Mouse (Mus musculus) MEL (cell line): ENCODE results near the gene Tma16. TPM values are rescaled to one million over a fixed set of nuclear protein-coding genes. Genes with fewer than 3 reads are reported as not detected.
A peak's percentile ranks its signal among the peaks of the same experiment; 100 is the strongest.

ENCODE experiments used
- DNase-seq: peaks from one replicate; pipeline ENCODE4 v3.0.0; 2011; ENCODE audit warnings: low read depth, low spot score
- H3K27ac ChIP-seq: 2 replicates; pipeline ENCODE4 v1.5.1; 2012; ENCODE audit warnings: low read depth, mild to moderate bottlenecking, control low read depth, low read length, moderate library complexity; ENCODE audit not compliant: control insufficient read depth
- H3K27me3 ChIP-seq, 2 experiments: fragments of 150-350 bp in 1 of 2; sonication (generic) in 1 of 2; 2 replicates each; pipeline ENCODE4 v1.6.1; 2012; ENCODE audit warnings: low read length in 2 of 2, mild to moderate bottlenecking in 2 of 2, improper control_type of control experiment in 1 of 2, moderate library complexity in 1 of 2; ENCODE audit not compliant: insufficient read depth in 2 of 2, control insufficient read depth in 1 of 2
- H3K36me3 ChIP-seq, 2 experiments: 2 replicates each; pipeline ENCODE4 v1.6.1; 2012 to 2014; ENCODE audit warnings: low read length in 2 of 2, improper control_type of control experiment in 1 of 2, inconsistent platforms in 1 of 2, mild to moderate bottlenecking in 1 of 2; ENCODE audit not compliant: insufficient read depth in 2 of 2, control insufficient read depth in 1 of 2
- H3K4me1 ChIP-seq, 2 experiments: fragments of 150-350 bp in 1 of 2; sonication (generic) in 1 of 2; 2 replicates each; pipeline ENCODE4 v1.6.1; 2012; ENCODE audit warnings: low read length in 2 of 2, improper control_type of control experiment in 1 of 2, mild to moderate bottlenecking in 1 of 2; ENCODE audit not compliant: insufficient read depth in 2 of 2, control insufficient read depth in 1 of 2
- H3K4me3 ChIP-seq, 2 experiments: fragments of 150-350 bp in 1 of 2; sonication (generic) in 1 of 2; 2 replicates each; pipeline ENCODE4 v1.5.1; 2012; ENCODE audit warnings: low read depth in 2 of 2, low read length in 2 of 2, mild to moderate bottlenecking in 2 of 2, moderate library complexity in 2 of 2, control low read depth in 1 of 2, improper control_type of control experiment in 1 of 2; ENCODE audit not compliant: control insufficient read depth in 1 of 2, insufficient read depth in 1 of 2
- H3K79me2 ChIP-seq: 2 replicates; pipeline ENCODE4 v1.6.1; 2012; ENCODE audit warnings: mild to moderate bottlenecking, low read length, moderate library complexity; ENCODE audit not compliant: control insufficient read depth, poor library complexity, insufficient read depth
- H3K9ac ChIP-seq: 2 replicates; pipeline ENCODE4 v1.6.1; 2012; ENCODE audit warnings: low read depth, mild to moderate bottlenecking, control low read depth, low read length, moderate library complexity; ENCODE audit not compliant: control insufficient read depth, poor library complexity, severe bottlenecking
- H3K9me3 ChIP-seq: fragments of 150-350 bp; sonication (generic); replicated peaks from 2 replicates; pipeline ENCODE4 v1.6.1; 2012; ENCODE audit warnings: mild to moderate bottlenecking, low read length, improper control_type of control experiment, moderate library complexity; ENCODE audit not compliant: insufficient read depth
- CHD1 ChIP-seq: IDR thresholded peaks from 2 replicates; pipeline ENCODE4 v1.6.1; 2012; ENCODE audit warnings: low read depth, mild to moderate bottlenecking, inconsistent platforms, low read length, improper control_type of control experiment
- CHD2 ChIP-seq: IDR thresholded peaks from 2 replicates; pipeline ENCODE4 v1.6.1; 2011; ENCODE audit warnings: low read length, improper control_type of control experiment
- CTCF ChIP-seq, 3 experiments: IDR thresholded peaks in 2 of 3; conservative IDR thresholded peaks in 1 of 3; 2 replicates each; pipeline ENCODE4 v1.5.1; 2011 to 2012; ENCODE audit warnings: low read length in 3 of 3, low read depth in 2 of 3, mild to moderate bottlenecking in 2 of 3, improper control_type of control experiment in 1 of 3, inconsistent platforms in 1 of 3, mixed read lengths in 1 of 3, moderate library complexity in 1 of 3; ENCODE audit not compliant: control insufficient read depth in 1 of 3, insufficient read depth in 1 of 3, poor library complexity in 1 of 3, severe bottlenecking in 1 of 3
- E2F4 ChIP-seq: IDR thresholded peaks from 2 replicates; pipeline ENCODE4 v1.6.1; 2011; ENCODE audit warnings: low read depth, low read length, improper control_type of control experiment, borderline replicate concordance
- ETS1 ChIP-seq: IDR thresholded peaks from 2 replicates; pipeline ENCODE4 v1.6.1; 2012; ENCODE audit warnings: low read depth, mild to moderate bottlenecking, inconsistent platforms, low read length, improper control_type of control experiment, moderate library complexity
- GABPA ChIP-seq: IDR thresholded peaks from 2 replicates; pipeline ENCODE4 v1.6.1; 2012; ENCODE audit warnings: low read depth, mild to moderate bottlenecking, inconsistent platforms, low read length, improper control_type of control experiment, moderate library complexity
- HCFC1 ChIP-seq: IDR thresholded peaks from 2 replicates; pipeline ENCODE4 v1.6.1; 2012; ENCODE audit warnings: low read depth, mild to moderate bottlenecking, inconsistent platforms, low read length, improper control_type of control experiment, moderate library complexity
- MAFK ChIP-seq: IDR thresholded peaks from 2 replicates; pipeline ENCODE4 v1.6.1; 2011; ENCODE audit warnings: low read depth, mild to moderate bottlenecking, low read length, improper control_type of control experiment, borderline replicate concordance
- MAX ChIP-seq: IDR thresholded peaks from 2 replicates; pipeline ENCODE4 v1.6.1; 2011; ENCODE audit warnings: low read length, improper control_type of control experiment
- MAZ ChIP-seq: IDR thresholded peaks from 2 replicates; pipeline ENCODE4 v1.6.1; 2012; ENCODE audit warnings: low read depth, mild to moderate bottlenecking, inconsistent platforms, low read length, improper control_type of control experiment
- MXI1 ChIP-seq: IDR thresholded peaks from 2 replicates; pipeline ENCODE4 v1.6.1; 2011; ENCODE audit warnings: mild to moderate bottlenecking, low read depth, low read length, improper control_type of control experiment
- MYB ChIP-seq: IDR thresholded peaks from 2 replicates; pipeline ENCODE4 v1.6.1; 2011; ENCODE audit warnings: mild to moderate bottlenecking, low read depth, low read length, improper control_type of control experiment
- POLR2AphosphoS5 ChIP-seq: IDR thresholded peaks from 2 replicates; pipeline ENCODE4 v1.6.1; 2012; ENCODE audit warnings: low read depth, borderline replicate concordance, mild to moderate bottlenecking, inconsistent platforms, low read length, moderate library complexity, mixed read lengths
- RAD21 ChIP-seq: IDR thresholded peaks from 2 replicates; pipeline ENCODE4 v1.6.1; 2011; ENCODE audit warnings: mild to moderate bottlenecking, low read depth, low read length, improper control_type of control experiment
- RCOR1 ChIP-seq: IDR thresholded peaks from 2 replicates; pipeline ENCODE4 v1.6.1; 2012; ENCODE audit warnings: low read depth, mild to moderate bottlenecking, inconsistent platforms, low read length, improper control_type of control experiment
- UBTF ChIP-seq: IDR thresholded peaks from 2 replicates; pipeline ENCODE4 v1.6.1; 2012; ENCODE audit warnings: low read depth, mild to moderate bottlenecking, inconsistent platforms, low read length, improper control_type of control experiment, moderate library complexity, borderline replicate concordance; ENCODE audit not compliant: insufficient read depth
- USF1 ChIP-seq: IDR thresholded peaks from 2 replicates; pipeline ENCODE4 v1.6.1; 2014; ENCODE audit warnings: low read depth, mild to moderate bottlenecking, inconsistent platforms, low read length, improper control_type of control experiment, moderate library complexity
- polyA plus RNA-seq, 2 experiments: library from polyadenylated mRNA; stranded (reverse) in 1 of 2; unstranded in 1 of 2; fragments of >175 nt in 1 of 2; fragments of >200 nt in 1 of 2; gene quantifications; 2 replicates each; pipeline versions ENCODE4 v1.2.1 to v1.2.4; 2012; ENCODE audit warnings: low replicate concordance in 2 of 2, low read depth in 1 of 2; ENCODE audit not compliant: insufficient read length in 2 of 2, insufficient read depth in 1 of 2, missing spikeins in 1 of 2
- total RNA-seq: library from RNA; depleted of rRNA; stranded (reverse); fragments of 300-350 nt; gene quantifications from 2 replicates; pipeline ENCODE4 v1.2.3, GENCODE M21; 2012

The Tma16 gene
- total and polyA plus RNA-seq, 3 experiments: 29.4 to 33.2 TPM; not detected in 1

DNA sequence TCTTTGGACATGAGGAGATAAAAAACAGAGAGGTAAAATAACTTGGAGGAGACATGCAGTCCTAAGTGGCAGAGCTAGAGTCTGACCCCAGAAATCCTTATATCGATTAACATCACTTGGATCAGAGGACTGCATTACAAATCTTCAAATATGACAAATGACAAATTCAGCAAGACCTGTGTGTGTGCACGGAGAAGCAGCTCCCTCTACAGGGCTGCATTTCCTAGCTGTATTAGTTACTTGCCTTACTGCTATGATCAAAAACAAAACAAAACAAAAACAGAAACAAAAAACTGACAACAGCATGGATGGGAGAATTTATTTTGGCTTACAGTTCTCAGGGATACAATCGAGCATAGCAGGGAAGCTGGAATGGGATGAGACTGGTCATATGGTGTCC is 41.0 kb downstream of the Tma16 start:
- no peak overlapping the region for H3K27ac ChIP-seq
- no peaks in the 10 kb centered on the region for H3K9me3 ChIP-seq
- no peak overlapping the region for H3K9ac ChIP-seq
- H3K36me3 ChIP-seq: no peaks in the 10 kb centered on the region
- no peaks in the 10 kb centered on the region for H3K27me3 ChIP-seq
- H3K4me3 ChIP-seq: no peak overlapping the region
- H3K4me1 ChIP-seq: no peaks in the 10 kb centered on the region; a peak in 1 of 4 replicates
- TF ChIP-seq MAX (no peak), MAZ (no peak), RAD21 (peak; percentile 28), CTCF (IDR thresholded peaks at IDR 0.05 in 2 of 3, conservative IDR thresholded peaks at IDR 0.05 in 1 of 3; ENCODE audit: control insufficient read depth in 1 of 3, insufficient read depth in 1 of 3, low read depth in 2 of 3, low read length in 3 of 3, poor library complexity in 1 of 3, severe bottlenecking in 1 of 3) (peak in 2 of 3 experiments; percentile 7 to 41; a peak in 3 of 6 replicates), CHD1 (no peak), UBTF (no peak), RCOR1 (no peak), MXI1 (no peak), MYB (no peak), E2F4 (no peak), CHD2 (no peak)
- DNase-seq: peak; percentile 21
- no peaks in the 10 kb centered on the region for H3K79me2 ChIP-seq

DNA sequence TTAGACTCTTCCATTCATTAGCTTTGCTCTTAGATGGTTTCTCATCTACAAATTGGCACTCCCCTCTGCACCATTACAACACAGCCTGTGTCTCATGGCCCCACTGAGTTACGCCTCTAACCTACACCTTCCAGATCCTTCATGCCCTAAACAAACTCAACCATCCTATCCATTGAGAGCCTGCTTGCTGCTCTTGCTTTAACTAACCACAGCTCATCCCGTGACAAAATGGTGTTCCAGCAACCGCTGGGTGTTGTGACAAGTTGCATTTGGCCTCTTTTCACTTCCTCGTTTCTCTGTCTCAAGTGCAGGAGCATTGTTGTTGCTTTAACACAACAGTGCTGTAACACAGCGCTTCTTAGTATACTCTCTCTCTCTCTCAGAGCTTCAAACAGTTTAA is 42.2 kb downstream of the Tma16 start:
- Histone ChIP-seq H3K4me1 (no peaks in the 10 kb centered on the region; a peak in 1 of 4 replicates), H3K27me3 (no peaks in the 10 kb centered on the region), H3K36me3 (no peaks in the 10 kb centered on the region), H3K27ac (no peak overlapping the region), H3K79me2 (no peaks in the 10 kb centered on the region), H3K9me3 (no peaks in the 10 kb centered on the region), H3K9ac (no peak overlapping the region), H3K4me3 (no peak overlapping the region)
- TF ChIP-seq CHD1 (no peak), MXI1 (no peak), POLR2AphosphoS5 (no peak), USF1 (no peak), GABPA (no peak), HCFC1 (no peak), RCOR1 (no peak), UBTF (no peak), ETS1 (no peak), MAFK (no peak)
- DNase-seq: peak; percentile 29
